Mouse (Mus musculus) ovary, adult 2 months (tissue): ENCODE data around the gene Cask. TPM values are rescaled to one million over a fixed set of nuclear protein-coding genes. Genes with fewer than 3 reads are reported as not detected.

Experiments
- polyA plus RNA-seq: library from polyadenylated mRNA; depleted of rRNA; stranded (reverse); fragments of >200 nt; gene quantifications from 2 replicates; pipeline ENCODE4 v1.2.3, GENCODE M21; 2012; rRNA removed

Gene Cask
- polyA plus RNA-seq = 5.2 and 7.1 TPM in 2 replicates

DNA sequence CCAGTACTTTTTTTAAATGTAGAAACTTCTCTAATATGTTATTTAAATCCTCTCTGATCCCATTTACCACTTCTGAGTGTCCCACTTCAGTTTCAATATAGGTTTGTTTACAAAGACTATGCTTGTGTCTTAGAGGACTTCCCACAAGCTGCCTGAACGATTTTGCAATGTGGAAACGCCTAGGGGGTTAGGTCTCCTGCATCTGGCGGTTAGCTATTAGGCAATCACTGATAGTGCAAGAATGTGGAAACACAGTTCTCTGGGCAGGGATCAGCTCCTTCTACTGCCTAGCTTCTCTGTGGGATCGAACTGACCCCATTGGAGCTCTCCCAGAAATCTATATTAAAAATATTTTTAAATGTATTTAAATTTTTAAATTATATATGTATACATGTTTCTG lies at the start of gene Cask:
Cask (minus strand) TSS at position 83 of the 400 bp plus-strand sequence.

DNA sequence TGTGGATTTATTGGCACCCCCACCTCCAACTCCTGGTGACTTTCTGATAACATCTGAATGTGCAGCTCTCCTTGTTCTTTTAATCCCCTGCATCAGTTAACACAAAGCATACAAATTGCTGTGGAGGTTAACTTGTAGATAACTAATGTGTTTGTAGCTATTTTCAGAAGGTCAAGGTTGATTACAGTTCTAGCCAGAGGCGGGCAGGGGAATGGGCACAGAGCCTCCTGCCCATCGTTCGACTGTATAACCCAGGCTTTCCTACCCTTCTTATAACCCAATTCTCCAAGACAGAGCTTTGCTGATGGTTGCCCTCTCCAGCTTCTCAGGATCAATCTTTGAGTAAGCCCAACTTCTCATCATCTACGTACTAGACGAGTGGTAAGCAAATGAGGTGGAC lies 190.1 kb downstream of the Cask start, which contains the start of gene Gpr82:
Gpr82 (plus strand) TSS at position 301 of the 400 bp plus-strand sequence.

DNA sequence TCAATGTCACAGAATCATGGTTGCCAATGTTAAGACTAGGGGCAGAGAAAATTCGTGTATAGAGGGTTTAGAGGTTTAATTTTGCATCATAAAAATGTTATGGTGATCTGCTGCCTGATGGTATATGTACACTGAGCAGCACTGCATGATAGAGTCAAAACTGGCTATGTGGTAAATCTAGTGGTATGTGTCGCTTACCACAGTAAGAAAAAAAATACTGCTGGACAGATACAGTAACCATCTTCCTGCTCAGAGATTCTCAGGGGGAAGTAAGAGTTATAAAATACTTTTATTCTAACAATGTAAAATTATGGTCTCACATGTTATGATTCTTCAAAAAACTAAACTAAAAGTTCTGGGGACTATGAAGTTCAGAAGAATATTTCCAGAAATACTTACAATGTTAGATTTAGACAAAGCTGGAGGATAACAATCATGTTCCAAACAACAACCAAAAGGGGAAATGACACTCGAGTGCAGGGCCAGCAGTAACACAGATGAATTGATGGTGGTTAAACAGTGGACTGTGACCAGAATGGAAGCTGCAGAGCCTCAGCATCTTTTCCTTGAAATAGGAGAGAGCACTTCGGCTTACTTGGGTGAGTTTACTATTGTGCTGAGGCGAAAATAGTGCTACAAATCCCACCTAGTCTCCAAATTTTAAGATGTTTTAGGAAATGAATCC lies 219.4 kb downstream of the Cask start, which contains the start of gene Gpr34:
Gpr34 (plus strand) TSS at position 491 of the 685 bp plus-strand sequence.

Other genes with a start within 250 kb of the Cask start
- 0.07 TPM in 1 of 2 replicates, not detected in the other for gene Gpr34, start 219.3 kb downstream of the Cask start, polyA plus RNA-seq
- 0.05 and 0.11 TPM in 2 replicates for gene Gpr82, start 190.0 kb downstream of the Cask start, polyA plus RNA-seq